Mouse (Mus musculus): ENCODE results near the gene Mmp25.

Mmp25 gene

DNA sequence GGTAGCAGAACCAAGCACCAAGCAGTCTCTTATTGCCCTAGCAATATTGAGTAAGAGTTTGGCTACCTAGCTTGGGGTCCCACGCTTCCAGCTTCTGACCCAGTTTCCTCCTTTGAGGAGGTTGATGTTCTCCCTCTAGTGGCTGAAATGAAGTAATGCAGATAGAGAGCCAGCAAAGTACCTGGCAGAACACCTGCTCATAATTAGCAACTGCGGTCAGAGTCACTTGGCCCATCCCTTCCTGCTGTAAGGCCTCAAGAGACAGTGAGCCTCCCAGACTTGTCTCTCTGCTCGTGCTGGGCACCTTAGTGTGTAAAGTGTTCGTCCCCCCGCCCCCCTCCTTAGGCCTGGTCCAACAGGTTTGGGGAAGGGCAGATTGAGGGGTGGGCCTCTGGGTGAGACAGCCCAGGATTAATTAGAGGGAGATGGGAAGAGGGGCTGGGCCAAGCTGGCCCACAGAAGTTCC lies 19.5 kb upstream of the Mmp25 start:
- DNase-seq (ENCODE audit: low read depth, low spot score): peak; percentile 76

DNA sequence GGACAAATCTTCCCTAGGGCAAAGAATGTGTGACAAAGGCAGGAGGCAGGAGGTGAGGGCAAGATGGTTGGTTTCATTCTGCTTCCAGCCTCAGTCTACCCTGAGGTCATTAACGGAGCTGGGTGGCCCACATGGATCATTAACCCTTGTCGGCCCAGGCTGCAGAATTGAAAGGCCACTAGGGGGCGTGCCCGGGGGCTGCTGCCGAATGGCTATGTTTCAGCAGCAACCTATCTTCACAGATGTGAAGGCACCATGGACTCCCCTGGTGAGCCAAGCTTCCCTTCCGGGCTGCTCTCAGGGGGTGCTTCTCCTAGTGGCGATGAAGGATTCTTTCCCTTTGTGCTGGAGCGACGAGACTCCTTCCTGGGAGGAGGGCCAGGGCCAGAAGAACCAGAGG lies 16.4 kb upstream of the Mmp25 start:
- no peak for DNase-seq (ENCODE audit: low read depth, low spot score)

DNA sequence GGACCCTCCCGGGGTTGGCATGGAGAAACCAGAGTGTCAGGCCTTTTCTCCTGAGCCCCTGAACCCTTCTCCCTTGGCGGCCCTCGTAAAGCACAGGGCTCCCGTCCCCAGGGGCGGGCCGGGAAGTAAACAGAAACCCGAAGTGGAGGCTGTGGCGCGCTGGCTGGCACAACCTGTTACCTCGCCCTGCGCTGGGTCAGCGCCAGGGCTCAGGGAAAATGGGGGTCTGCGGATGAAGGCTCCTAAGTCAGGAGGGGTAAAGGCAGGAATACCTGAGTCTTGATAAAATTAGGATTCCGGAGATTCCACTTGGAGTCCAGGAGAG lies 15.8 kb upstream of the Mmp25 start:
- DNase-seq (ENCODE audit: low read depth, low spot score): no peak

DNA sequence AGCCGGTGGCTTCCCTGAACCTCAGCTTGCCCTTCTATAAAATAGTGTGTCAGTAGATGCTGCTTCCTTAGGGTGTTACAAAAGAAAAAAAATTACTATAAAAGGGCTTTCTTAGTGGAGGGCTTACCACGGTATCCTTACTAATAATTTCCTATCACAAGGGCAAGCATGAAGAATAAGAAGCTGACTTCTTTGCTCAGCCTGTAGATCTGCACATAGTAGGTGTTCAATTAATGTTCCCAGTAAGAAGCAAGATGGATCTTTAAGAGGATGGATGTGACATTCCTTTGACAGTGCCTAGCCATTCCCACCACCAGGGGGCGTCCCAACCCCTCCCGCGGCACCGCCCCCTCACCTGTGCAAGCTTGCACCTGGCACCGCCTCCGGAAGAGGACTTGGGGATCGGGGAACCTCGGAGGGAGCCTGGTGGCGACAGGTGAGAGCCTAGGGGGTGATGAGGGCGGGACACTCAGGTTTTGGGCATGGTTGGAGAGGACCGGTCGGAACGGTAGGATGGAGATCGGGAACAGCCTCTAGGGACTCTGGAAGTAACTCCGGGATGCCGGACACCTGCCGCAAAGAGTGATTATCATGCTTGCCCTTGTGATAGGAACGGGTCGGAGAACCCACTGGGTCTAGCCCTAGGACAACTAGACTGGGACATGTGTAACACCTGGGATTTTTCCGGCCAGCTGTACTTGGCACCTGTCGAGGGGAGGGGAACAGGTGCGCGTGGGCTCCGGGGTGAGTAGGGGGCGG lies 15.2 kb upstream of the Mmp25 start, which contains the start of gene Bicdl2:
Gene Bicdl2, plus strand, starts transcription at position 390 of the 759 bp plus-strand sequence.
- no peak for DNase-seq (ENCODE audit: low read depth, low spot score)

DNA sequence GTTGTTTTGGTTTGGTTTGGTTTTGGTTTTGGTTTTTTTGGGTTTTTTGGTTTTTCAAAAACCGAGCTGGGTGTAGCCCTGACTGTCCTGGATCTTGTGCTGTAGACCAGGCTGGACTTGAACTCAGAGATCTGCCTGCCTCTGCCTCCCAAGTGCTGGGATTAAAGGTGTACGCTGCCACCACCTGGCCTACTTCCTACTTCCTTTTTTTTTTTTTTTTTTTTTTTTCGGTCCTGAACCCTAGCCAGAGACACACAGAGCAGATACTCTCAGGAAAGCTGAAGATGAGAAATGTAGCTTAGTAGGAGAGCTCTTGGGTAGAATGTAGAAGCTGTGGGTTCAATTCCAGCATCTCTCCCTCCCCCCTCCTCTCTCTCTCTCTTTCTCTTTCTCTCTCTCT lies 13.4 kb upstream of the Mmp25 start:
- DNase-seq (ENCODE audit: low read depth, low spot score): no peak

DNA sequence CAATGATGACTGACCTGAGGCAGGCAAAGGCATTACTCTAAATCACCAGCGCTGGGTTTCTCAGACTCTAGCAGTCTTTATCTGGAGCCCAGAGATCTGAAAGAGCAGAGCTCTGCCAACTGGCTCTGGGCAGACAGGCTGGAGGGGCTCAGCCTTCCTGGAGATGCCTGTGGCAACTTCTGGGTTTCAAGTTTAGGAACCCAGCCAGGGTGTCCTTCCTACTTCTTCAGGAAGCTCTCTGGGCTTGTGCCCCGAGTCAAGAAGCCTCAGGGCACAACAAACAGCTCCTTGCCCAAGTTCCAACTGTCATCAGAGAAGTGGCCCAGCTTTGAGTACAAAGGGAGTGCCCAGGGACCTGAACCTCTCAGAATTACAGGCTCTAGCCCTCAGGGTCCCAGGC lies 9.3 kb upstream of the Mmp25 start:
- DNase-seq (ENCODE audit: low read depth, low spot score): no peak

DNA sequence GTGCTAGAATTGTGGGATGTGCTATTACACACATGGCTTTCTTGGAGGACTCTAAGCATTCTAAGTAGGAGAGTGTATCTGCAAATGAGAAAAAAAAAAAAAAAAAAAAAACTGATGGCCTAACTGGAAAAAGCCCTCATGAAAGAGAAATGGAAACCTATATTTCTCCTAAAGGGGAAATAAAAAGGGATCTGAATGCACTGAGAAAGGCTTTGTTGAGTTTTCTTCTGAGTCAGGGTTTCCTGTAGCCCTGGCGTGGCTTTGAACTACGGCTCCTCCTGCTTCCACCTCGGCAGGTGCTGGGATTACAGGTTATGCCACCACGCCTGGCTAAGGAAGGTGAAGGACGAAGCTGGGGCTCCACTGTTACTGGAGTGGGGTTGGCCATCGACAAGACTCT lies 8.9 kb upstream of the Mmp25 start:
- no peak for DNase-seq (ENCODE audit: low read depth, low spot score)

DNA sequence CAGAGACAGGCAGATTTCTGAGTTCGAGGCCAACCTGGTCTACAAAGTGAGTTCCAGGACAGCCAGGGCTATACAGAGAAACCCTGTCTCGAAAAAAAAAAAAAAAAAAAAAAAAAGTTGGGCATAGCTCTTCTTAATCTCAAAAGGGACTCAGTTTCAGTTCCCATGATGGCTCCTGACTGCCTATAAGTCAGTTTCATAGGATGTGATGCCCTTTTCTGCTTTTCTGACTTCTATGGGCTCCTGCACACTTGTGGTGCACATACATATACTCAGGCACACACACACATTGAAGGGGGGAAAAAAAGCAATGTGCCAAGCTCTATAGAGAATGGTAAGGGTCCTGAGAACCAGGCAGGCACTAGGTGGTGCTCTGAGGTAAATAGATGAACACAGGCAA lies 8.2 kb upstream of the Mmp25 start:
- no peak for DNase-seq (ENCODE audit: low read depth, low spot score)

DNA sequence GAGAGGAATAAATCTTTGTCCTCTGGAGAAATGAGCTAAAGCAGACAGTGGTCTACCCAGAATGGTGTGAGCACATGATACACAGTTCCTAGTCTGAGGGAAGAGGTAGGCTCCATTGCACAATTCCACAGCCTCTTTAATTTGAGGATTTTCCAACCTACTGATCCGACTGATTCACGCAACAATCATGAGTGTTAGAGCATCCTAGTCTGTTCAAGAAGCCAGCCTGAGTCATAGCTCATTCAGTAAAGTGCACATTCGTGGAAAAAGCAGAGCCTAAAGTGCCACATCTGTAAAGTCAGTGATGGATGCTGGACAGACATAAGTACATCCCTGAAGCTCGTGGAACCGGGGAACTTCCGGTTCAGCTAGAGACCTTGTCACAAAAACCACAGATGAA lies 6.3 kb upstream of the Mmp25 start:
- DNase-seq (ENCODE audit: low read depth, low spot score): no peak

DNA sequence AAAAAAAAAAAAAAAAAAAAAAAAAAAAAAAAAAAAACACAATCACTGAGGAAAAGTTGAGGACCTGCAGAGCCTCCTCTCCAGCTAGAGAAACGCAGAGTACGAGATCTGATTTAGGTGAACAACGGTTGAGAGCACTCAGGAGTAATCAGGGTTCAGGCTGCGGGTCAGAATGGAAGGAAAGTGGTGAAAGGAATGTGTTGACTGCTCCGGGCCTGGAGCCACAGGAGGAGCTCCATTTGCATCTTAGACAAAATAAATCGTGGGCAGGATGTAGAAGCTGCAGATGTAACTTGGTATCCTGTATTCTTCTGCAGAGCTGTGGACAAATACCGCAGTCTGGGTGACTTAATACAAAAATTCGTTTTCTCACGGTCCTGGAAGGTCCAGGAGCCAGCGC lies 817 bp upstream of the Mmp25 start:
- DNase-seq (ENCODE audit: low read depth, low spot score): no peak

DNA sequence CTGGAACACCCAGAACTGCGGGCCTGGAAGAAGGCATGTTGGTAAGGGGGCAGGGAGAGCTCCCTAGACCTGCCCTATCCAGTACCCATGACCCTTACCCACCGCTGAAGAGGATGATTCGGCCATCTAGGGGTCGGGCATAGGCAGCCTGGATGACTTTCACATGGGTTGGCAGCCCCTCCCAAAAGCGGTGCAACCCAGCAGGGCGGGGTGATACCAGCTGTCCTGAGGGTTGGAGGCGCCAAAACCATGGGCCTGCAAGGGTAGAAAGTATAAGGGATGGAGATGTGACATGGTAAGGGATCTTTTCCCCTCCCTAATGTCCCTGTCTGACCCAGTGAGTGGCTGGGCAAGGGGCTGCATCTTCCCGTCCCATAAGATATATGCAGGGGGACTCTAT lies 13.8 kb downstream of the Mmp25 start:
- DNase-seq (ENCODE audit: low read depth, low spot score): no peak

DNA sequence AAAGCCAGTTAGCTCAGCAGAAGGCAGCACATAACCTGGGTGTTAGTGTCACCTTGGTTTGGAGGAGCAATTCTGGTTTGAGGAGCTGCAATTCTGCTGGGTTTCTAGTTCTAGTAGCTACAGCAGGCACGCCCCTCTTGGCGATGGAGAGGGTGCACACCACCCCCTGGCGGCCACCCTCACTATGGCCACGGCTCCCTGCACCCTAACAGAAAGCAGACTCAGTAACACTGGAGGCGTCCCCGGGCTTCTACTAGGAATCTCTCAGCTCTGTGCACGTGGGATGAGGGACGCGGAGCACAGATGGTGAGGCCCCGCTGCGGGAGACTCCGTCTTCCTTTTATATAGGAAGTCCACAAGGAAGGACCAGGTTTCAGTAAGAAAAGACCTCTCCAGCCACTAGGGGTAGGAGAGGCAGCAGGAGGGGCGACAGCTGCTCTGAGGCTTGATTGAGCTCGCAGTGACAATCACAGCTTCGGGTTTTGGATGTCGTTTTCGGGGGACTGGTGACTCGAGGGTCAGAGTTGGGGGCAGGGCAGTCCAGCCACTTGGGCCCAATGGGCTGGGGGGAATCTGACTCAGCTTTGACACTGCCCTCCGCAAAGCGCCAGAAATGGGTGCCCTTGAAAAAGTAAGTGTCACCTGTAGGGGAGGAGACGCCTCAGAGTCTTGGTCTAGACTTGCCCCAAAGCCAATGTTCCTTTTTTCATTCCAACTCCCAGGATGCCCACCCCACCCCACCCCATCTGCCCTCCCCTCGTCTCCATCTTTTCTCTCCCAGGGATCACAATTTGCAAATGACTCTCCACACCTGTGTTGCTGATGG lies 14.7 kb downstream of the Mmp25 start:
- DNase-seq (ENCODE audit: low read depth, low spot score): peak; percentile 74

DNA sequence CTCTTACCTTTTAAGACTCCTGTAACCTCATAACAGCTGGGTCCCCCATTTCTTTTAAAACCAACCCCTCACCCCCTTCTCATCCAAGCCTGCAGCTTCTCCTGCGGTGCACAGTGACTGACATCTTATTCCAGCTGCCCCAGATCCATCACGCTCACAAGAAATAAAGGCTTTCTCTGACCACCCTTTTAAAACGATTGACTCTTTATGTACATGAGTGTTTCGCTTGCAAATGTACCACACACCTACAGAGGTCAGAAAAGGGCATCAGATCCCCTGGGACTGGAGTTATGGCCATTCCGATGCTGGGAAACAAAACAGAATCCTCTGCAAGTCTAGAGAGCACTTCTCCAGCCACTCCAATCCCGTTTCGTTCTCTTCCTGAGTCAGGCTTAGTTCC lies 17.3 kb downstream of the Mmp25 start:
- DNase-seq (ENCODE audit: low read depth, low spot score): no peak

DNA sequence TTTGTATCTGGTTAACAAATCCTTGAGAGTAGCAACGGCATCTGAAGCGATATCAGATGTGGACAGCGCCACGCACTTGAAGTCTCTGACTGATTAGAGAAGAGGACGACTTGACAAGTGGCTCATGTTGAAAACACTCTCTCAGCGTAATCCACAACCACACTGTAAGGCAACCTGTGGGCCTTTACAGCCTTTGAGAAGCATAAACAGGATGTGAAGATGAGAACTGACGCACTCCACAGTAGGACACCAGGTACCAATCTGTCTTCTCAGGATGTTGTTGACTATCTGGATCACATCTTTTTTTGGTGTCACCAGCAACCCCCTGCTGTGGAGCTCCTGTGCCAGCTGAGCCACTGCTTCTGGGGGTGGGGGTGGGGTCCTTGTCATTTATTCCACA lies 24.7 kb downstream of the Mmp25 start:
- DNase-seq (ENCODE audit: low read depth, low spot score): no peak

DNA sequence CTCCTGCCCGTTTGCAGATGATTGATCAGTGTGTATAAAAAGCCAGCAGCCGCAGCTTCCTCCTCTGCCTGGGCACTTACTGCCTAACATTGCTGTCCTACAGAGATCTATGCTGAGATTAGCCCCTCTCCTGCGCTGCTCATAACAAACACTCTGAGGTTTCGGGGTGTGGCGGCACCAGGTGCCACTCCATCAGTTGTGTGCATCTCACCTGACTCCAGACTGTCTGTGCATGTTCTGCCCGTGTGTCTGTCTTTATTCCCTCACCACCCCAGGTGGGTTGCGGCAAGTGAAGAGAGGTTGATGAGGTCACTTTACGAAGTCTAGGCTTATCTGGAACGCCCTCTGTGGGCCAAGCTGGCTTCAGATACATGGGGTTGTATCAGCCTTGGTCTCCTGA lies 28.0 kb downstream of the Mmp25 start:
- DNase-seq (ENCODE audit: low read depth, low spot score): no peak

DNA sequence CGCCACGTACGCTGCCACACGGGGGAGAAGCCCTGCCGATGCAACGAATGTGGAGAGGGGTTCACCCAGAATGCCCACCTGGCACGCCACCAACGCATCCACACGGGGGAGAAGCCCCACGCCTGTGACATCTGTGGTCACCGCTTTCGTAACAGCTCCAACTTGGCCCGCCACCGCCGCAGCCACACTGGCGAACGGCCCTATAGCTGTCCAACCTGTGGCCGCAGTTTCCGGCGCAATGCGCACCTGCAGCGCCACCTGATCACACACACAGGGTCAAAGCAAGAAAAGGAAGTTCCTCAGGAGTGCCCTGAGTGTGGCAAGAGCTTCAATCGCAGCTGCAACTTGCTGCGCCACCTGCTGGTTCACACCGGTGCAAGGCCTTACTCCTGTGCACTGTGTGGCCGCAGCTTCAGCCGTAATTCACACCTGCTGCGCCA lies 34.7 kb downstream of the Mmp25 start:
- no peak for DNase-seq (ENCODE audit: low read depth, low spot score)

DNA sequence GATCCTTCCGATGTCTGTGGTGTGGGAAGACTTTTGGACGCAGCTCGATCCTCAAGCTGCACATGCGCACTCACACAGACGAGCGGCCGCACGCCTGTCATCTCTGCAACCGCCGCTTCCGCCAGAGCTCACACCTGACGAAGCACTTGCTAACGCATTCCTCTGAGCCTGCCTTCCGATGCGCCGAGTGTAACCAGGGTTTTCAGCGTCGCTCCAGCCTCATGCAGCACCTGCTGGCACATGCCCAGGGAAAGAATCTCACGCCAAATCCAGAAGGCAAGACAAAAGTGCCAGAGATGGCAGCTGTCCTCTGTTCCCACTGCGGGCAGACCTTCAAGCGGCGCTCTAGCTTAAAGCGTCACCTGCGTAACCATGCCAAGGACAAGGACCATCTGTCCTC lies 35.5 kb downstream of the Mmp25 start:
- DNase-seq (ENCODE audit: low read depth, low spot score): no peak

DNA sequence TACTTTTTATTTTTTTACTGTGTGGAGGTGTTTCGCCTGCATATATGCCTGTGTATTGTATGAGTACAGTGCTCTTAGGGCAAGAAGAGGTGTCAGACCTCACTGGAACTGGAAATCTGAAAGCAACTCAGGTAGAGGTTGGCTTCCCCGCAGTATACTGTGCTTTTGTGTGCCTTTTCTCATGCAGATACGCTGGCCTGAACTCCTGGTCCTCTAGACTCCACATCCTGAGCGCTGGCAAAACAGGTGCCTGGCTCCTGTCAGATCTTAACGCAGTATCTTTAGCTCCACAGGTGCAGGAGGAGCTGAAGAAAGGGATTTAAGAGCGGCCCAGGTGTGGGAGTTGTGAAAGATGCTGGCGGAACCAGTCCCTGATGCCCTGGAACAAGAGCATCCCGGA lies 39.9 kb downstream of the Mmp25 start:
- no peak for DNase-seq (ENCODE audit: low read depth, low spot score)

DNA sequence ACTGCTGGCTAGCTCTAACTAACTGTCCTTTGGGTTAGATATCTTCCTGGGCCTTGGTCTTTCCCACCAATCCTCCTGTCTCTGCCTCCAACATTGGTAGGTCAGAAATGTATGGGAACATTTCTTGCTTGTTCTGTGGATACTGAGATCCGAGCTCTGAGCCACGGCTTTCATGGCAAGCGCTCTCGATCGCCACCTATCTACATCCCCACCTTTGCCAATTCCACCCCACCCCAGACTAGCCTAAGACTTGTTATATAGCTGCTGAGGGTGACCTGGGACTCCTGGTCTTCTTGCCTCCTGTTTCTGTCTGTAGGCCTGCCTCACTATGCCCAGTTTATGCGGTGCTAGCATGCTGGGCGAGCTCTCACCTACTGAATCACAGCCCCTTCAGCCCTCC lies 40.7 kb downstream of the Mmp25 start:
- no peak for DNase-seq (ENCODE audit: low read depth, low spot score)

DNA sequence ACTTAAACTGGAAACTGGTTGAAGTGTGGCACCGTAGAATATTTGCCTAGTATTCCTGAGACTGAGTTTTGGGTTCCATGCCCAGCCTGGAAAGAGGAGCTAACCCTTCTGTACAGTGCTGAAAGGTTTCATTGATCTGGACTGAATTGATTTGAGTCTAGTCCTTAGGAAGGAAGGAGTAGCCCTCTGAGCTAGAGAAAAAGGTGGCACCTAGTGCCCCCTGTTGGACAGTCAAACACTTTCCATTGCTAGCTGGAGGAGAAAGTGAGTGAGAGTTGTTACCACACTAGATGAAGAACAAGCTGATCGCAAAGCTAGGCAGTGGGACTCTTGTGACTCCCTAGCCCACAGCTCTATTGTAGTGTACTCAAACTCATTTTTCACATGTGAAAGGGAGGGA lies 41.5 kb downstream of the Mmp25 start:
- DNase-seq (ENCODE audit: low read depth, low spot score): no peak

DNA sequence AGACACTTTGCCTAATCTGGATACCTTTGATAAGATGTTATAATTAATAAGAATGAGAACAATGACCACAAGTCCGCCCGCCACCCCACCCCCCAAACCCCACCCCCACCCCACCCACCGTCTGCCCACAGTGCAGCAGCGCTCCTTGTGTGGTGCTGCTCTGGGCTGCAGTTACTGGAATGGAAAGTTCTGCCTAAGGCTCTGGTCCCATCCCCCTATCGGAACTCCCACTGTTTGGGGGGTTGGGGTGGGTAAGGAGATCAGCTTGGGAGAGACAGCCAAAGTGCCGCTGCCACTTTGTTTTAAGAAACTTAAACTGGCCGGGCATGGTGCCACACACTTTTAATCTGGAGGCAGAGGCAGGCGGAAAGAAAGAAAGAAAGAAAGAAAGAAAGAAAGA lies 42.0 kb downstream of the Mmp25 start:
- no peak for DNase-seq (ENCODE audit: low read depth, low spot score)

DNA sequence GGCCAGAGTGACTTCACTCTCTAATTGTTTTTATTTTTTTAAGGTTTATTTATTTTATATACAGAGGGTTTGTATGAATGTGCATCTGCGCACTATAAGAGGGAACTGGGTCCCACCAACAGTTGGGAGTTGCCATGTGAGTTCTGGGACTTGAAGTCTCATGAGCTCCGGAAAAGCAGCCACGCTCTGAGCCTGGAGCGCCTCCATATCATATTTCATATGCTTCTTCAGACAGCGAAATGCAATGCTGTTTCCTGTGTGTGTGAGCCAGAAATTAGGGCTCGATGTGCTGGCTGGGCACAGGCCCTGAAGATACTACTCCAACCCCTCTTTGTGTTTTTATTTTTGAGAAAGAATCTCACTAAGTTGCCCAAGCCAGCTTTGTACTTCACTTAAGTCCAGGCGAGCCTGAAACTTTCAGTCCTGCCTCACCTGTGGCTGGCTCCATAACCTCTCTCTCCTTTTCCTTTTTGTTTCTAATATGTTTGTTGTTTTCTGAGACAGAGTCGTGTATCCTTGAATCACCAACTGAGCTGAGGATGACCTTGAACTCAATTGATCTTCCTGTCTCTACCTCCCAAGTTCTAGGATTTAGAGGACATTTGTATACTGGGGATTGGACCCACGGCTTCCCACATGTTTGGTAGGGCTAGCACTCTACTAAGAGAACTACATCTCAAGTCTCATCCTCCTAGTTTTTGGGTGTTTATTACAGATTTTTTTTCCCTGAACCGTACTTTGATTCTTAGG lies 43.1 kb downstream of the Mmp25 start:
- DNase-seq (ENCODE audit: low read depth, low spot score): no peak
